Mouse (Mus musculus) urinary bladder, postnatal 36 days (tissue): ENCODE measurements at regions not wholly inside any gene's neighbourhood (a gene's known extent, or its start where the extent isn't known, plus 50 kb on each side); places are given as distances from the start of the nearest gene placed in this dataset.

Experiments used
- DNase-seq, 2 experiments: peaks; one replicate each; pipeline ENCODE4 v3.0.0; 2022; ENCODE audit warnings: low spot score in 2 of 2, mixed read lengths in 1 of 2

DNA sequence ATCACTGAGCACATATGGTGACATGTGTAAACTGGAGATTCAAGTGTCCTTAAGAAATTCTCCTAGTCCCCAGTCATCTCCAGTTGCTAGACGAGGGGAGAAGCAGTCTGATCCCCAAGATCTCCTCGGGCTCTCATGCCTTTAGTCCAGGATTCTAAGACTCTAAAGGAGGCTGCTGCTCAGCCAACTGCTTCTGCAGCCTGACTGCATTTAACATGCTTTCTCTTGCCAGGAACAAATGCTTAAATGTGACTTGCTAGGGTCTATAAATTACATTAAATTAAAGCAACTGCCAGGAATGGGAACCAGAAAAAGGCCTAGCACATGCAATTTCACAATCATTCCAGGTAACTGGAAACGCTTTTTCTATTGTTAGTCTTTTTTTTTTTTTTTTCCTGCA, 599.8 kb upstream of the Gcfc2 start:
- no peak for DNase-seq

DNA sequence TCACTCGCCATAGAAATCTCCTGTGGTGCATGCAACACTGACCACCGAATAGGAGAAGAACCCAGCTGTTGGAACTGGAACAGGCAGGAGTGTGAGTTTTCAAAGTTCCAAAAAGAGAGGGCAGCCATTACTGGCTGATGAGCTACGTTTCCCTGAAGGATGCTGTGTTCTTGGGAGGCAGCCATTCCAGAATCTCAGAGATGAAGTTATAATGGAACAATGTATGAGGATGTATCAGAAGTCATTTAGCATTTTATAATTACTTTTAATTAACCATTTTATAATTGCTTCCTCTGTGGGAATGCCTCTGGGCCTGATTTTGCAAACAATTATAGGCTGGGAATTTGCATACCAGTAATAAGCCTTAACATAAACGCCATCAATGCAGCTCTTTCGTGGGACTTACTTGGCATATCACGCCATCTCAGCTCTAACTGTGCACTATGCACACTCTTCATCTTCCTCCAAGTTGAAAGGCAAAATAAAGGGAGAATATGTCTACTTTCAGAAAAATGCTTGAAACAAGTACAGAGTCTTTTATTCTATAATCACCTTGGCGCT, 559.4 kb upstream of the Gcfc2 start:
- no peak for DNase-seq

DNA sequence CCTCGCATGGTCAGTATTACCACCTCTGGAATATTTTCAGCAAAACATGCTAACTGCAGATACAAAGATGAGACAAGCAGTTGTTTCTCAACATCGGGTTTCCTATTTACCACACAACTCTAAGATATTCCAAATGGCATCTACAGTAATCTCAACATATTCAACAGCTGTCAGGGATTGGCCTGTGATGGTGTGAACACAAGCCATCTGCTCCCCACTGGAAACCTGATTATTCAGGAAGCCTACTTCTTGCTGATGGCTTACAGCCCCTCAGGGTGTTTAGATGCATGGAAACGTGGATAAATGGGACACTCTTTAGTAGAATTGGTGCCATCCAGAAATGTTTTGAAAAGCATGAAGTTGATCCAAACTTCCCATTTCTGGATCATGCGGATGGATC, 535.0 kb upstream of the Gcfc2 start:
- no peak for DNase-seq

DNA sequence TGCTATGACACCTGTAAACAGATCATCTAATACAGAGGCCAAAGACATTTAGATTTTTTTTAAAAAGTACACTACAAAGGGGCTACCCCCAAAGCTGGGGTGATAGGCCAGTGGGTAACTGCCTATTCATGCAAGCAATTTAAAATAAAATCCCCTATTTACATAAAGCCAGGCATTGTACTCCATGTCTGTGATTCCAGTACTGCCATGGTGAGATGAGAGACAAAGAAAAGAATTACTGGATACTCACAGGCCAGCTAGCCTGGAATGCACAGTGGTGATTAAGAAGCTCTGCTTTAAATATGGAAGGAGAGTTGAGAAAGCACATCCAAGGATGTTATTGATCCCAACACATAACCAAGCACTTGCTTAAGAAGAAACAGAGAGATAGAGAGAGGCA, 520.3 kb upstream of the Gcfc2 start:
- DNase-seq: no peak

DNA sequence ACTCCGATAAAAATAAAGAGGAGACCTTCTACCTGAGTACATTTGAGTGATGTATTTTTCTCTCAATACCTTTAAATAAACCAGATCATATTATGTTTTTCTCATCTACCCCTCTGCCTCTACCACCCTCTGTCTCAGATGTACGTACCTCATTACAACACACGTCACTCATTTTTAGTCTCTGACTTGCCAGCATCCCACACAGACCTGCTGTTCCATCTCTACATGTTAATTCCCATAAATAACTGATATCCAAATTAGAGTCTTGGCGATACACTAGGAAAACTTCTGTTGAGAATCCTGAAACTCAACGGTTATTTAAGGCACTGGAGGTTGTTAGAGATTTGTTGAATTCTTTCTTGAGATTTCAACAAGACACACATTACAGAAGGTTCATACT, 509.9 kb upstream of the Gcfc2 start:
- DNase-seq: no peak

DNA sequence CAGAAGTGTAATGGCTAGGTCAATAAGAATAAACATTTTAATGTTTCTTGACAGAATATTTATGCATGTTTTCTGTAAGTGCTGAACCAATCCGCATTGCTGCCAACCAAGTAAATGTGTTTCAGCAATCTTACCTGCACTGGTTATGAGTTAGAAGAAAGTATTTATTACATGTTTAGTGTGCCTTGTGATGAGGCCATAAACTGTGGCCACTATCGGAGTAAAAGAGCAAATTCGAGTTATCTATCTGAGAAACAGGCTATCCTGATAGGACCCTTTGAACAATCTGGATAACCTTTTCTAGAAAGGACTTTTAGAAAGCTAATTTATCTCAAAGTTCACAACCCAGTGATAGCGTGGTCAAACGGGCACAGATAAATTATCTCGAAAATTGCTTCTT, 488.7 kb upstream of the Gcfc2 start:
- no peak for DNase-seq

DNA sequence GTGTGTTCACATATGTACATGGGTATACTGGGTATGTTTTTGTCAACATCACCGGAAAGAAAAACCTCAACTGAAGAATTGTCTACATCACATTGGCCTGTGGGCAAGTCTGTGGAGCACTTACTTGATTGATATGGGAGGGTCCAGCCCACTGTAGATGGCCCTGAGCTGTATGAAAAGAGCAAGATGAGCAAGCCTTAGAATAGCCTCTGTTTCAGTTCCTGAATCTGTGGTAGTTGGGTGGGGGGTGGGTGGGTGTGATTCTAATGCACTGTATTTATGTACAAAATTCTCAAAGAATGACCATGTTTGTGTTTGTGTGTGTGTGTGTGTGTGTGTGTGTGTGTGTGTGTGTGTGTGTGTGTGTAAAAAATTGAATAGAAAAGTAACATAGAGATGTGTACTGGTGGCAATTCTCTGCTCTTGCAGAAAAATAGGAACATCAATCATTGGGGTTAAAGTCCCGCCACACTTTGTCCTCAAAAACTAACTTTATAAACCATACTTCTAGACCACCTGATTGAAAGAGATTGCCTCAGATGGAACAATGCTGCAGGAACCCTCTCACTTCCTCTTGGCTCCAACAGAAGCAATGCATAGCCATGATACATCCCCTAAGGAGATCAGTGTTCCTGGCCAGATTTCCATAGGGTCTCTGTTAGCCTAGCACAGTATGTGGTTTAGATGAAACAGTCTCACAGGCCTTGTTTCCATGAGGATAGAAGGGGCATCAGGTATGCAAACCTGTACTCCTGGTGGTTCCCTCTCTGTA, 484.3 kb upstream of the Gcfc2 start:
- DNase-seq: no peak

DNA sequence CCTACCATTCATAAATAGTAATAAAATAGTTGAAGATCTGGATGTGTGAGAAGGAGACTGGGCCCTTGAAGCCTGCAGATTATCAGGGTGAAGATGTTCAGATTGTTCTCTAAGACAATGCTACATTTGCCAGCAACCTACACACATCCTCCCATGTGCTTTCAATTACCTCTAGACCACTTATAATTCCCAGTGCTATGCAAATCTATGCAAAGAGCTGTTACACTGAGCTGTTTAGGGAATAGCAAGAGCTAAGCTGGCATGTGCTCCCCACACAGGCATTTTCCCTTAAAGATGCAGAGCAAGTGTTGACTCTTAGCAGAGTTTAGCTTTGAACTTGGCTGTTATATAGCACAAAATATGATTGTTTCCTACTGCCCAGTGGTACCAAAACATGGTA, 482.1 kb upstream of the Gcfc2 start:
- no peak for DNase-seq

DNA sequence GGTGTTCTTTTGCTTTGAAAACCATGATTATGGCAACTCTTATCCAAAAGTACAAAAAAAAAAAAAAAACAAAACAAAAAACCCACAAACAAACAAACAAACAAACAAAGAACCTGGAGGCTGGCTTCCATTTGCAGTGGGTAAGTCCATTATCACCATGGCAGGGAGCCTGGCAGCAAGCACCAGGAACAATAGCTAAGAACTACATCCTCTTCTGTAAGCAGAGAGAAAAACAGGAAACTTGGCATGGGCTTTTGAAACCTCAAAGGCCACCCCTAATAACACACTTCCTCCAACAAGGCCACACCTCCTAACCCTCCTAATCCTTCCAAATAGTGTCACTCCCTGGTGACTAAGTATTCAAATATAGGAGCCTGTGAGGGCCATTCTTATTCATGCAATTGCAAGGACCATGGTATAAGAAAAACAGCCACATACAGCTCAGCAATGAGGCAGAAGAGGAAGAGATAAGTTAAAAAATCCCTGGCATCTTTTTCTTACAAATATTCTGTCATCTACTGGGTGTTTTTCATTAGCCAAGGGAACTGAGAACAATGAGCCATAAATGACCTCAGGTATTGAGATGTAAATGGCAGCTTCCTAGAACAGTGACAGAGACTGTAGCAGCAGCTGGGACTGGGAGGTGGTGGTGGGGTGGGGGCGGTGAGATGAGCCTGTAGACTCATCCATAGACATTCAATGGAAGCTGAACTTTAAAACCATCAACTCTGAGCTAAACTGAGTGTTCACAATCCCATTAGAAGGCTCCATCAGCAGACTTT, 477.3 kb upstream of the Gcfc2 start:
- DNase-seq: no peak

DNA sequence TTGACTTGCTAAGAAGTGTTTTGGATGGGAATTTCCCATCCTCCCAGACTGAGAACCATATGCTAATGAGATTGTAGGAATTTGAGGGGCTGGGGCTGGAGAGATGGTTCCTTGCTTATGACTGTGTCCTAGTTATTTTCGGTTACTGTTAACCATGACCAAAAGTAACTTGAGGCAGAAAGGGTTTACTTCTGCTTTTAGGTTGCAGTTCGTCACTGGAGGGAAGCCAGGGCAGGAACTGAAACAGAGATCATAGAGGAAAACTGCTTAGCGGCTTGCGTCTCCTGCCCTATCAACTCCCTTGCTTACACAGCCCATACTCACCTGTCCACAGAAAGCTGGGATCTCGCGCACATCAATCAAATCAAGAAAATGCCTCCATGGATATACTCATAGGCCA, 475.8 kb upstream of the Gcfc2 start:
- DNase-seq: no peak

DNA sequence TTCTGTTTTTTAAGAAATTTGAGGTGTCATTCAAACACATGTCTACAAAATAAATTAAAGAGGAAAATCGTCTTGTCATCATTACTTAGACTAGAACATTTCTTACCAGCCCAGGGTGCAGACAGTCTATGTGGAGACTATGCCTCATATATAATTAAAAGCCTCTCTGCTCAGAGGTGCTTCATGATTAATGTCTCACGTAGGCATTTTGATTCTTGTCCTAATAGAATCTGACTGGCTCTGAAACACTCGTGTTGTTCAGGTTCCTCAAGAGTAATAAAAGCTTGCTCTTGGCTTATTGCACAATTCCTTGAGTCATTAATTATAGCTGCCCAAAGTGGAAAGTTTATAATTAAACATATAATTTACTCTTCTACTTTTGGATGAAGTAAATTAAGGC, 475.1 kb upstream of the Gcfc2 start:
- DNase-seq: no peak

DNA sequence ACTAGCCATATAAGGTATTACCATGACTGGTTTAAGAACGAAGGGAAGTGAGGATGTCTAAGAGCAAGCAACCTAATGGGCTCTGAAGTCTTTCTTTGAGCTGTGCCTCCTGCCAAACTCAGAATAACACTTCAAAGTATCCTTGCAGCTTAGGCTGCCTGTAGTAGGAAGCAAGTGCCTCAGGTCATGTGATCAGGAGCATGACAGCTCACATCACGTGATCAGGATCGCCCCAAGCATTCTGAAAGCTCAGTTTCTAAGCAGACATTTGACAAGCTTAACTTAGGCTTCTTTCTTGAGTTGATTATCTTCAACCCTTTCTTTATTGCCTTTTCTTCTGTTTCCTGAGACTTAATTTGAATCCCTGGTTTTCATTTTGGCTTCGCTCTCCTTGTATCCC, 462.4 kb upstream of the Gcfc2 start:
- no peak for DNase-seq

DNA sequence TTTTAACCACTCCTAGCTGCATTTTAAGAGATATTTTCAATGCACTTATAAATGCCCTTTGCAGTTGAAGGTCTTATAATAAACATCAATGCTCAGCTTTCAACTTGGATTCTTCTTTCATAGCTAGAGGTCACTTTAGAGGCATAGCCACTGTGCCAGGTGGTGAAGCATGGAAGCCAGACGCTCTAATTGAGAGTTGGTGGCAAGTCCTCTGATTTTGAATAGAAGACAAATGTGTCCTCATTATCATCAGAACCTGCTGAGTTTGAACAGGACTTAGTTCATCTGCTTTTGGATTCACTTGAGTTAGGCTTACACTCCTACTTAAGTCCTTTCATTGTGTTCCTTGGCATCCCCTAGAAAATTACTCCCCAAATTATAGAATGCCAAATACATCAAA, 459.0 kb upstream of the Gcfc2 start:
- no peak for DNase-seq

DNA sequence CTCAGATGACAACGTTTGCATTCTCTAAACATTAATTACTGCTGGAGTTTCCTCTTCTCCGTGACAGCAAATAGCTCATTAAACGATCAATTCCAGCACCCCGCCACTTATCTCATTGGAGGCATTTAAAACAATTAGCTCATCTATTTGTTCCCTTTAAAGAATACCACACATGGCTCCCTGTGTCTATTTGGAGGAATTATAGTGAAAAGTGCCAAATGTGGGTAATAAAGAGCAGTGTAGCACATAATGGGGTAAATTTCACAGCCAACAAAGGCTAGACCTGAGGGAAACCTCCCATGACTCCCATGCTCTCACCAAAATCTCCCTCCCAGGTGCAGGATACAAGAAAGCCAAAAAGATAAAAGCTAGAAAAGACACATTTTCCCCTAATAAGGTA, 456.9 kb upstream of the Gcfc2 start:
- no peak for DNase-seq

DNA sequence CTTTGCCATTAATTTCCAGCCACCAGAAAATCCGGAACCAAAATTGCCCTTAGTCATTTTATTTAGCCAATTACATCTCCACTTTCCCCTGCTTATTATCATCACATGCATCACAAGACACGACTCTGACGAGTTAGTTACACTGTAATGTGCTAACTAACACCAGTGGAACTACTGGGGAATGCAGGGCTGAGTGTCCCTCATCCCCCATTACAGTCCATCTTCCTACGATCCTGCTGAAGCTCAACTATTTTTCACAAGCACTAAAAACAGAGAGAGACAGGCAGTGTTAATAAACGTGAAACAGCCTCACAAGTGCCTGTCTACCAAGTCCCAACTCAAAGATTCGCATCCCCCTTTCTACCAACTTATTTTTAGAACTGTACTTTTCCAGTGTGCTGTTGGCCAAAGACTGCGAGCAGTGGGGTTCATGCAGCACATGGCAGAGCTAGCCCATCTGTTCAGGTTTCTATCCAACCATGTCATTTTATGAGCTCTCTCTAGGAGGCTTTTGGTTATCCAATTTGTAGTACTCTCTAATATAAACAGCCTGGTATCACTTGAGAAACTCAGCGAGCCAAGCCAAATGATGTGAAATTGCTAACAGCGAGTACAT, 452.0 kb upstream of the Gcfc2 start:
- no peak for DNase-seq

DNA sequence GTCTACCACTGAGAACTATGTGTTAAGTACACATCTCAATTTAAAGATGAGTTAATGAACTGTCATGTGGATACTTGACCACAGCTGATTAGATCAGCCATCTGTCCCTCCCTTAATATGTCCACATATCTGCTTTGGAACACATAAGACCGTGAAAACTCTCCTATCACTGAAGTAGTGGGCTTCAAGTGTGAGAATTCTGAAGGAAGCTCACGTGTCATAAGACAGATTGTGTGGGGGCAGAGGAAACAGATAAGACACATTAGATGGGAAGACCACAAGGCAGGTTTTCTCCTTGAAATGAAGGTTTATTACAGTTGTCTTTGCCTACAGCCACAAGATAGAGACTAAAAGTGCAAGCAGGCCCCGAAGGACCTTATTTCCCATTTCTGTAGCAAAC, 451.0 kb upstream of the Gcfc2 start:
- DNase-seq: no peak

DNA sequence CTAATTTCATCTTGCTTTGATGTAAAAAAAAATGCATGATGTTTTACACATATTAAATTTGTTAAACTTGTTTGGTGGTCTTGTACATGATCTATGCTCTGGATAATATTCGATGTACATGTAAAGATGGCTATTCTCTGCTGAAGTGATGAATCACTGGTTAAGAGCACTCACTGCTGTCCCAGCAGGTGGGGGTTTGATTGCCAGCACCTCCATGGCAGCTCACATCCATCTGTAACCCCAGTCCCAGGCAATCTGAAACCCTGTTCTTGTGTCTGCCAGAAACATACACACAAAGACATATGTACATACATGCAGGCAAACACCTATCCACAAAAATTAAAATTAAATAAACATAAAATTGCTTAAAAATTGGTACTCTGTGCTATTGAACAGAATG, 448.7 kb upstream of the Gcfc2 start:
- DNase-seq: no peak

DNA sequence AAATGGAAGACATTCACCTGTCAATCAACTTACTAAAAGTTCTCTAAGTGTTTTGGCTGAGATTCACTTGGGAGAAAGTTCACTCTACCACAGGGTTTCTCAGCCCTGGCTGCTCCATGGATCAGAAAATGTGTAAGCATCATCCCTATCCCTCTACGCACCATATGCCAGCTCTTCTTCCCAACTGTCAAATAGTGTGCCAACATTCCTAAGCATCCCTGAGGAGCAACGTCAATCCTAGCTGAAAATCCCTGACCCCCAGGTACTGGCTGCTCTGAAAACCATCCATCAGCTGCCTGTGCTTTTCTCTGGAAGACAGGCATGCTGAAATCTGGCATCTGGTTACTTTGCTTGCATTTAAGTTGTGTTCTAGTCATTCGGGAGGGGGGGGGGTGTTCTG, 436.5 kb upstream of the Gcfc2 start:
- DNase-seq: no peak

DNA sequence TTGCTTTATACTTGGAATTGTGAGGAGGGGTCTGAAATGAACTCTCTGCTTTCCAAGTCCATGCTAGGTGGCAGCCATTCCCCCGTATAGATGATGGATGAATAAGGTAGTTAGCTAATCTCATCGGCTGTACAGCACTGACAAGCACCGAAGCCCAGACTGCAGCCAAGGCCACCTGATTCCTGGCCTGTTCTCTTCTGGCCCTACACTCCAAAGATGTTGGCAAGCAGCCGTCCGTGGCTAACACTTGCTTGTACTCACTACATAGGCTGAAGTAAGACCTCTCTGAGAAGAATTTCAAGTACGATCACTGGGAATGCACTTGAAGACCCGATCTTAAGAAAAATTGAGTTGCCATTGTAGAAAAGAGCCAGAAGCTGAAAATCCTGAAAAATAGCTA, 427.2 kb upstream of the Gcfc2 start:
- no peak for DNase-seq

DNA sequence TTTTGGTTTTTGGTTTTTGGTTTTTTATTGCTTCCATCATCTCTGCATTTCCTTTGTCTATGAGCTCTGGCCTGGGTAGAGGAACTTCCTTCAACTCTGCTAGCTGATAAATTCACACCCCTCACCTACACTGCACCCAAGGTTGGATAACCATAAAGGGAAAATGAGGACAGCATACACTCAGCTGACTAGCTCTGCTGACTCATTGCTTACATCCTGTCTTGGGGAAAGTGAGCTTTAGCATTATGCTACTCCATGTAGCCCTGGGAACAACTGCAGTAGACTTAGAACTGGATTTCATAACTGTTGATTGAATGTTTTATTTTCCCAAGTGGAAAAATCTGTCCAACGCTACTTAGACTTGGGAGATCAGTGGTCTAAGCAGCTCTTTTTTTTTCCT, 406.3 kb upstream of the Gcfc2 start:
- DNase-seq: no peak

DNA sequence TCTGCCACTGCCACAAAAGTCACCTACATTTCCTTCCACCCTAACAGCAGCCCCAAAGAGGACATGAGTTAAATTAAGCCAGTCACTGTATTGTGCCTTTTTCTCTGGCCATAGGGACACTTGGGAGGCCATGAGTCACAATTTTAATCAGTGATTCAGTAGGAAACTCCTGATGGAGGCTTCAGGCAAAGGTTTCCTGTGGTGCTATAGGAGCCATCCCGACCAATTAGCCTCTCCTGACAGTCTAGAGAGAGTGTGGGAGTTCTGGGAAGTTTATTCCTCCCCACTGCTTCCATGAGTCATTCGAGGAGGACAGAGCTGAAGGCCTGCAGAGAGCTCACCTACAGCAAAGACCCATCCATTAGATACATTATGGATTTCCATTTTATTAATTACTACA, 361.2 kb upstream of the Gcfc2 start:
- DNase-seq: no peak

DNA sequence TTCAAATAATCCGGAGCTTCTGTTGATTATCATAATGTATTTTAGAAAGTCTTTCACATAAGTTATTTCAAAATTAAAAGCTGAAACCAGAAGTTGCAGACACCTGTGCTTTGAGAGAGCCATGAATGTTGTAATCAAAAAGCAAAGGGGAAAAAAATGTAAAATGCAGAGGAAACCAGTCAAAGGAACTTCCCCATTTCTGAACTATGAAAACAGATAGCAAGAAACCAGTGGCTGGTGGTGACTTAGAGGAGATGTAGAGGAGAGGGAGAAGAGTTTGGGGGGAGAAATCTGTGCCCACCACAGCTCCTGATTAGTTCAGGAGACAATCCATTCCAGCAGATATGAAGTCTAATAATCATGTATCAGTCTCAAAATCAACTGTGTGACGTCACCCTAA, 360.3 kb upstream of the Gcfc2 start:
- no peak for DNase-seq

DNA sequence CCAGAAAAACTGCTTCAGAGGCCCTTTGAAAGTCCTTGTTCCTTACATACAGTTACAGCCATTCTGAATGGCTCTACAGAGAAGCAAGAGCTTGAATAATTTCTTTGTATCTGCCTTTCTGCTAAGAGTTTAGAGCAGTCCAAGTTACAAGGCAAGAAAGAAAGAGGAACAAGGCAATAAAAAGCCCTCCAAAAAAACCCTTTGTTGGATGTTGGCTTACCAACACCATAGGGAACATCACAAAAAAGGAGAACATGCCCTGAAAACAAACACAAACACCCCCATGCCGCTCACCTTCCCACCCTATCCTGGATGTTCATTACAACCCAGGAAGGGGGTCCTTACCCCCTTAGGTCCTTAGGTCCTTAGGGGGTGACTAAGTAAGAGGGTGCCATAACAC, 359.2 kb upstream of the Gcfc2 start:
- DNase-seq: no peak
